Mouse (Mus musculus) stomach, embryonic 14.5 days (tissue): ENCODE results near the gene Drd1. TPM values are rescaled to one million over a fixed set of nuclear protein-coding genes. Genes with fewer than 3 reads are reported as not detected.

Experiments used
- ATAC-seq: fragments of 200-750 bp; cut with Nextera tagmentation; 2 replicates; pipeline ENCODE4 v1.8.0; 2017; ENCODE audit warnings: low read depth, moderate TSS enrichment; ENCODE audit not compliant: insufficient number of reproducible peaks, insufficient read depth, low FRiP score
- H3K27ac ChIP-seq: fragments of 300-500 bp; sonication (generic); 2 replicates; pipeline ENCODE4 v1.5.1; 2014; ENCODE audit warnings: mild to moderate bottlenecking, low read length, moderate library complexity, mixed read lengths
- H3K27me3 ChIP-seq: fragments of 300-500 bp; sonication (generic); 2 replicates; pipeline ENCODE4 v1.6.1; 2014; ENCODE audit warnings: low read length, control low read depth, mixed read lengths; ENCODE audit not compliant: control insufficient read depth, insufficient read depth
- H3K36me3 ChIP-seq: fragments of 300-500 bp; sonication (generic); 2 replicates; pipeline ENCODE4 v1.6.1; 2014; ENCODE audit warnings: mild to moderate bottlenecking, control low read depth, low read length, moderate library complexity, mixed read lengths; ENCODE audit not compliant: control insufficient read depth, insufficient read depth
- H3K4me1 ChIP-seq: fragments of 300-500 bp; sonication (generic); 2 replicates; pipeline ENCODE4 v1.6.1; 2014; ENCODE audit warnings: low read length, control low read depth, mixed read lengths; ENCODE audit not compliant: control insufficient read depth, insufficient read depth
- H3K4me2 ChIP-seq: fragments of 300-500 bp; sonication (generic); replicated peaks from 2 replicates; pipeline ENCODE4 v1.6.1; 2014; ENCODE audit warnings: low read depth, low read length, control low read depth
- H3K4me3 ChIP-seq: fragments of 300-500 bp; sonication (generic); 2 replicates; pipeline ENCODE4 v1.5.1; 2014; ENCODE audit warnings: low read depth, low read length, control low read depth
- H3K9ac ChIP-seq: fragments of 300-500 bp; sonication (generic); replicated peaks from 2 replicates; pipeline ENCODE4 v1.6.1; 2014; ENCODE audit warnings: low read depth, mild to moderate bottlenecking, control low read depth, low read length, moderate library complexity, mixed read lengths
- H3K9me3 ChIP-seq: fragments of 300-500 bp; sonication (generic); 2 replicates; pipeline ENCODE4 v1.6.1; 2016; ENCODE audit warnings: low read depth, low read length, control low read depth; ENCODE audit not compliant: control insufficient read depth
- WGBS: fragments of 180-500 bp; shearing (Covaris S2); extraction: QIAGEN DNeasy Blood & Tissue Kit; methylation state at CpG from one replicate; pipeline ENCODE4 v1.1.7; 2014; 5-methylcytosine and 5-hydroxymethylcytosine counted together
- polyA plus RNA-seq: library from polyadenylated mRNA; unstranded; fragments of >200 nt; fragmentation: Nextera tagmentation; extraction: Ambion mirVana; gene quantifications from 2 replicates; pipeline ENCODE4 v1.2.1, GENCODE M21; 2014

Drd1 gene
- polyA plus RNA-seq, 1 experiment from 2014 or later: 0.16 TPM

DNA sequence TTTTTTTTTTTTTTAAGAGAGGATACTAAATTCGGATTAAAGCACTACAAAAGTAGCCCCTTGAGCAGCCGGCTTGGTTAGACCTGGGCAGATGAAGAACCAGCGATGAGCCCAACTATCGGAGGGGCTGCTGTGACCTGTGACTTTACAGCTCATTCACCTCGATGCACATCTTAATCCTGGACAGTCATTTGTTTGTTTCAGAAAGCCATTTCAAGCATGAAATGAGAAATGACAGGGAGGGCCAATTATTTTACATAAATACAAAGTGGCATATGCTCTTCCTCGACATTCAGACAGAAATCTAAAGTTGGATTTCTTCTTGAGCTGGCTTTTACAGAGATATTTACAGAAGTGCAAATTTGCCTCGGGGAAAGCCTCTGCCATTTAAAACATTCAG lies 3.9 kb downstream of the Drd1 start:
- H3K4me1 ChIP-seq: 0 out of 2 replicates have a peak, but pooled peaks cover 5% of the 10 kb centered on the region
- H3K9ac ChIP-seq: no peak overlapping the region
- H3K4me3 ChIP-seq: no peak overlapping the region
- H3K27me3 ChIP-seq: peaks cover 20% of the 10 kb centered on the region
- no peak overlapping the region for H3K27ac ChIP-seq
- ATAC-seq: no peak
- H3K36me3 ChIP-seq: no peaks in the 10 kb centered on the region
- no peak overlapping the region for H3K4me2 ChIP-seq
- H3K9me3 ChIP-seq: no peaks in the 10 kb centered on the region
- WGBS: 58% methylated on average over 7 of the region's 7 CpGs

DNA sequence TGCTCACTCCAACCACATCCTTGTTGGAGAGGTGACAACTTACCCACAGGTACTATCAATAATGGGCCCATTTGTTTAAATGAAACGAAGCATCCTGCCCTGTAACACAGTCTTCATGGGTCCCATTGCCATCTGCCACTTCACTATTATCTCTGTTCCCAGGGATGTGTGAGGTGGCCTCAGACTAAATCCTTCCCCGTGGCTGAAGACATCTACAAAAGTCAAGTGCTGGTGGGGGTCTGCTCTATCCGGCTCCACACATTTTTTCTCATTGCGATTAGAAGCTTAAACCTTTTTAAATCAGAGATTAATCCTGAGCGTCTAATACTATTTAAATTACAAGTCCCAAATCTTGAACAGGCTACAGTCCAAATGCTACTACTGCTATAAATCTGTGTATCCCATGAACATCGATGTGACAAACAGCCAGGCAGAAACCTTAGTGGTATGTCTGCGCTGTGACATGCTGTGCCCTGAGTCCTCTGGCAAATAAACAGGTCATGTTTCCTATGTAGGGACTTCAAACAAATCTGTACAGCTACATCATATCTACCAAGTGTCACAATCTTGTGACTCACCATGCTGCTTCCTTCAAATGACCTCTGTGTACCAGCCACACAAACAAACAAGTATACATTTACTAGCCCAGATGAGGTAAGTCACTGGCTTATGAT lies 6.7 kb downstream of the Drd1 start:
- Histone ChIP-seq H3K4me3 (no peak overlapping the region), H3K27me3 (peaks cover 2% of the 10 kb centered on the region; the same call in 1 of the 2 replicates), H3K4me2 (no peak overlapping the region), H3K27ac (no peak overlapping the region), H3K4me1 (no peaks in the 10 kb centered on the region), H3K36me3 (no peaks in the 10 kb centered on the region), H3K9ac (no peak overlapping the region), H3K9me3 (no peaks in the 10 kb centered on the region)
- WGBS: 80% methylated on average over 7 of the region's 7 CpGs
- no peak for ATAC-seq

DNA sequence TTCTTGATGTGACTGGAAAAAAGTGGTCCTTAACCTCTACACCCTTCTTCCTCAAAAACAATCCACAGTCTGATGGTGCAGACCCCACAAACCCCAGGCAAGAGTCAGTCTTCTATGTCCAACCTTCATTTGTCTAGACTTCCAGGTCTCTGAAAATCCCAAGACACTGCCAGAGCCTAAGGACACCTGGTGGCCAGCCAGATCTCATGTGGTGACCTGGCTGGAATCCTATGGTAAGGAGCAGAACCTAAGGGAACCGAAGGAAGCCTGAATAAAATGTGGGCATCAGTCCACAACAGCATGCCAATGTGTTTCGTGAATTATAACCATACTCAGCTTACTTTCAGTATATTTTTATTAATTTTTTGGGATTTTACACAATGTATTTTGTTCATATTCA lies 15.2 kb downstream of the Drd1 start:
- 93% methylated on average over 2 of the region's 2 CpGs for WGBS
- Histone ChIP-seq H3K36me3 (no peaks in the 10 kb centered on the region), H3K9me3 (no peaks in the 10 kb centered on the region), H3K4me1 (no peaks in the 10 kb centered on the region), H3K9ac (no peak overlapping the region), H3K4me2 (no peak overlapping the region), H3K27me3 (no peaks in the 10 kb centered on the region), H3K27ac (no peak overlapping the region), H3K4me3 (no peak overlapping the region)
- no peak for ATAC-seq

DNA sequence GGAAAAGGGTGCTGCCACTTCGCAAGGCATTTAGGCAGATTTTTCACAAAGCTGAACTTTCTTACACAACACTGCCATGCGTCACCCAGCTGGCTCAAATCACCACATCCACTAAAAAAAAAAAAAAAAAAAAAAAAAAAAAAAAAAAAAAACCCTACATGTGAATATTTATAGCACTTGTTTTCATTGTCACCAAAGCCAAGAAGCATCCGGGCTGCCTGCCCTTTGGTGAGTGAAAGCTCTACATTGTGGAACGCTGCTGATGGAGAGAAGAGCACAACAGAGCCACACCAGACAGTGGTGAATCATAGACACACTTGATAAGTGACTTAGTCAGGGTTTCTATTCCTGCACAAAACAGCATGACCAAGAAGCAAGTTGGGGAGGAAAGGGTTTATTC lies 17.6 kb downstream of the Drd1 start:
- Histone ChIP-seq H3K4me3 (no peak overlapping the region), H3K27ac (no peak overlapping the region), H3K27me3 (no peaks in the 10 kb centered on the region), H3K9me3 (no peaks in the 10 kb centered on the region), H3K36me3 (no peaks in the 10 kb centered on the region), H3K4me1 (no peaks in the 10 kb centered on the region), H3K9ac (no peak overlapping the region), H3K4me2 (no peak overlapping the region)
- 75% methylated on average over 4 of the region's 4 CpGs for WGBS
- ATAC-seq: no peak

DNA sequence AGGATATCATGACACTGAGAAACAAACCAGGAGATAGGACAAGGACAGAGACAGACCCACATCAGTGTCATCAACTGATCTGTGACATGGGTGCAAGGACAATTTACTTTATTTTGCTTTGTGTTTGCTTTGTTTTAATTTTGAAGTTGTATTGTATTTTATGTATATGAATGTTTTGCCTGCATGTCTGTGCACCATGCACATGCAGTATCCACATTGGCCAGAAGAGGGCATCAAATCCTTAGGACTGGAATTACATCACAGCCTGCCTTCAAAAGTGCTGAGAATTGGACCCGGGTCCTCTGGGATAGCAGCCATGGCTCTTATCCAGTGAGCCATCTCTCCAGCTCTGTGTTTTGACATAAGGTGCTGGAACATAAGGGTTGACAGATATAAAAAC lies 20.0 kb downstream of the Drd1 start:
- no peaks in the 10 kb centered on the region for H3K9me3 ChIP-seq
- H3K4me2 ChIP-seq: no peak overlapping the region
- ATAC-seq: no peak
- no peak overlapping the region for H3K27ac ChIP-seq
- H3K36me3 ChIP-seq: no peaks in the 10 kb centered on the region
- H3K9ac ChIP-seq: no peak overlapping the region
- 86% methylated on average over 1 of the region's 1 CpGs for WGBS
- no peaks in the 10 kb centered on the region for H3K27me3 ChIP-seq
- H3K4me3 ChIP-seq: no peak overlapping the region
- no peaks in the 10 kb centered on the region for H3K4me1 ChIP-seq

DNA sequence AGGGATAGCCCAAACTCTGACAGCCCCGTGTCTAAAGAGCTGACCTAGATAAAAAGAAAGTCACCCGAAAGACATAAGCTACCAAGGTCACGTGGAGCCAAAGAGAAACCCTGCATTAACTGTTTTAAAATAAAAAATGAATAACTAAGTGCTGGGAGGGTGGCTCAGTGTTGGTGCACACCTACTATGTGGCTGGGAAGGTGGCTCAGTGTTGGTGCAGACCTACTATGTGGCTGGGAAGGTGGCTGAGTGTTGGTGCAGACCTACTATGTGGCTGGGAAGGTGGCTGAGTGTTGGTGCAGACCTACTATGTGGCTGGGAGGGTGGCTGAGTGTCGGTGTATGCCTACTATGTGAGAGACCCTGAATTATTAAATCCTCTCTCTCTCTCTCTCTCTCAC lies 21.9 kb downstream of the Drd1 start:
- WGBS: 76% methylated on average over 4 of the region's 4 CpGs
- Histone ChIP-seq H3K4me2 (no peak overlapping the region), H3K4me3 (no peak overlapping the region), H3K27me3 (no peaks in the 10 kb centered on the region), H3K4me1 (no peaks in the 10 kb centered on the region), H3K27ac (no peak overlapping the region), H3K9ac (no peak overlapping the region), H3K36me3 (no peaks in the 10 kb centered on the region), H3K9me3 (no peaks in the 10 kb centered on the region)
- ATAC-seq: no peak

DNA sequence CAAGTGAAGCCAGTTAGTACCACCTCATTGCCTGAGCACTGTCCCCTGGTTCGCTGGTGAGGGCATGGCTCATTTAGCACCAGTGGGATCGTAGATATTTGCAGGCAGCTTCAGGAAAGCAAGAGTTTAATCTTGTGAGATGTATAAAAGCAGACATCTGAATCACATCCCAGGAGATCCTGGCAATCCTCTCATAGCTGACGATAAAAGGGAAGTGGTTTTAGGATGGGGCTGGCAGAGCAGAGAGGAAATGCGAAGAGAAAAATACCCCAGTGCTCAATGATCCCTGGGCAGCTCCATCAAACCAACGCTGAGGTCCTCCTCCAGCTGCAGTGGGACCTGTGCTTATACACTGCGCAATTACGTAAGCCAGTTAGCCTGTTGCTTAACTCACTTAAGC lies 28.4 kb downstream of the Drd1 start:
- no peak overlapping the region for H3K4me3 ChIP-seq
- 85% methylated on average over 7 of the region's 7 CpGs for WGBS
- H3K9me3 ChIP-seq: no peaks in the 10 kb centered on the region
- no peak overlapping the region for H3K4me2 ChIP-seq
- H3K9ac ChIP-seq: no peak overlapping the region
- no peaks in the 10 kb centered on the region for H3K36me3 ChIP-seq
- no peaks in the 10 kb centered on the region for H3K4me1 ChIP-seq
- ATAC-seq: no peak
- no peaks in the 10 kb centered on the region for H3K27me3 ChIP-seq
- H3K27ac ChIP-seq: no peak overlapping the region

DNA sequence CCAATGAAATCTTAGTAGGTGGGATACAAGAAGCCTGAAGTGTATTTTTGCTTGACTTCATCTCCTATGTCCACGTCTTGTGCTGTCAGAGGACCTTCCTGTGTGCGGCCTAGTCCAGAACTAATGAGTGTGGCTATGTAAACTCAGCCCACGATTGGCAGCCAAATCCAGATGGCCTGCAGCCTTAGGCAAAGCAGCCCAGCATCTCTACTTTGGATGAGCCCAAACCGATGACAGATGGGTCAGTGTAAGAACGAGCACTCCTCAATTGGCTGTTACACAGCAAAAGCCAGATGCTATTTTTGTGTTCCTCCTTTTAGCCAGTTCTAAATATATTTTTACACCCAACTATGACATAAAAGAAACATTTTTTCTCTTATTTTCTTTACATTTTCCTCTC lies 32.2 kb downstream of the Drd1 start:
- ATAC-seq: no peak
- WGBS: 69% methylated on average over 5 of the region's 5 CpGs
- H3K4me3 ChIP-seq: no peak overlapping the region

DNA sequence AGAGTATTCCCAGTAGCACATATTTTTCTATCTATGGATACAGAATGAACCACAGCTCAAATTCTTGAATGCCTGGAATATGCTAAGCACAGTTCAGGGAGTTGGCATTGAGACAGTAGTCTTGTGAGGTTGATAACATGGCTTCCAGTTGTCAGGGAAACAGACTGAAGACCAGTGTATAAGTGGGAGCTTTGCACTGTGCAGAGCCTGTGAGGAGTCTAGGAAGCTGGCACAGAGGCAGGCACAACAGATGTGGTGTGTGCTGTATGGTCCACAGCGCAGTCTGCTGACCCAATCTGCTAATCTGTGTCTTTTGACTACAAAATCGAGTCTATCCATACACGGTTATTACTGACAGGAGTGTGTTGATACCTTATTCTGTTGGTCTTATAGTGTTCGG lies 46.8 kb downstream of the Drd1 start:
- H3K27me3 ChIP-seq: no peaks in the 10 kb centered on the region
- H3K4me2 ChIP-seq: no peak overlapping the region
- no peak overlapping the region for H3K4me3 ChIP-seq
- no peak overlapping the region for H3K9ac ChIP-seq
- no peak overlapping the region for H3K27ac ChIP-seq
- WGBS: 91% methylated on average over 4 of the region's 4 CpGs
- ATAC-seq: no peak
- no peaks in the 10 kb centered on the region for H3K4me1 ChIP-seq
- H3K36me3 ChIP-seq: no peaks in the 10 kb centered on the region
- no peaks in the 10 kb centered on the region for H3K9me3 ChIP-seq

More for the DNA sequence above, 32.2 kb downstream of the Drd1 start:
- Histone ChIP-seq H3K4me1 (no peaks in the 10 kb centered on the region), H3K4me2 (no peak overlapping the region), H3K9me3 (no peaks in the 10 kb centered on the region), H3K27ac (no peak overlapping the region), H3K9ac (no peak overlapping the region), H3K27me3 (no peaks in the 10 kb centered on the region), H3K36me3 (no peaks in the 10 kb centered on the region)
